Mouse (Mus musculus) gastrocnemius, adult 8-10 months (tissue): Measurements from ENCODE around the gene Mbnl1. TPM values are rescaled to one million over a fixed set of nuclear protein-coding genes. Genes with fewer than 3 reads are reported as not detected.
A peak's percentile ranks its signal among the peaks of the same experiment; 100 is the strongest.

Source experiments
- DNase-seq, 2 experiments: peaks; one replicate each; pipeline ENCODE4 v3.0.0; 2022; ENCODE audit warnings: low spot score in 2 of 2
- total RNA-seq, 4 experiments: library from RNA; stranded (reverse); gene quantifications; 2 replicates each; pipeline ENCODE4 v1.2.4; 2022

Mbnl1 gene
- total RNA-seq, 4 experiments from 2014 or later = 579 to 697 (median 625) TPM

GRCm38 (mm10) chr3:60568171-60568684 lies 95.6 kb downstream of the Mbnl1 start:
- no peak for DNase-seq

- DNase-seq = no peak
Measured at GRCm38 (mm10) chr3:60568801-60569568, 96.4 kb downstream of the Mbnl1 start.

- no peak for DNase-seq
Measured at GRCm38 (mm10) chr3:60569781-60570180, 97.2 kb downstream of the Mbnl1 start.

GRCm38 (mm10) chr3:60570491-60571022 lies 97.9 kb downstream of the Mbnl1 start:
- DNase-seq = peak; percentile 42 to 44

- DNase-seq = no peak
Measured at GRCm38 (mm10) chr3:60571493-60571892, 98.9 kb downstream of the Mbnl1 start.

GRCm38 (mm10) chr3:60574199-60574598 lies 101.6 kb downstream of the Mbnl1 start:
- no peak for DNase-seq

- DNase-seq = no peak
Measured at GRCm38 (mm10) chr3:60574849-60575524, 102.4 kb downstream of the Mbnl1 start.

- DNase-seq = no peak
Measured at GRCm38 (mm10) chr3:60575945-60576344, 103.3 kb downstream of the Mbnl1 start.

GRCm38 (mm10) chr3:60576366-60577046 lies 103.9 kb downstream of the Mbnl1 start:
- DNase-seq = peak in 1 of 2 experiments; percentile 42

GRCm38 (mm10) chr3:60579880-60580279 lies 107.2 kb downstream of the Mbnl1 start:
- no peak for DNase-seq

- no peak for DNase-seq
Measured at GRCm38 (mm10) chr3:60580699-60581098, 108.1 kb downstream of the Mbnl1 start.

- DNase-seq = peak in 1 of 2 experiments; percentile 42
Measured at GRCm38 (mm10) chr3:60582154-60582553, 109.5 kb downstream of the Mbnl1 start.

- DNase-seq = no peak
Measured at GRCm38 (mm10) chr3:60582620-60583019, 110.0 kb downstream of the Mbnl1 start.

GRCm38 (mm10) chr3:60584704-60585103 lies 112.1 kb downstream of the Mbnl1 start:
- no peak for DNase-seq

GRCm38 (mm10) chr3:60586046-60586445 lies 113.4 kb downstream of the Mbnl1 start:
- no peak for DNase-seq

GRCm38 (mm10) chr3:60587149-60587548 lies 114.5 kb downstream of the Mbnl1 start:
- no peak for DNase-seq

- peak; percentile 40 to 52 for DNase-seq
Measured at GRCm38 (mm10) chr3:60589361-60589760, 116.7 kb downstream of the Mbnl1 start.

GRCm38 (mm10) chr3:60595606-60596005 lies 123.0 kb downstream of the Mbnl1 start:
- no peak for DNase-seq

GRCm38 (mm10) chr3:60596985-60597384 lies 124.4 kb downstream of the Mbnl1 start:
- no peak for DNase-seq

- peak; percentile 63 to 71 for DNase-seq
Measured at GRCm38 (mm10) chr3:60601686-60602085, 129.1 kb downstream of the Mbnl1 start.

GRCm38 (mm10) chr3:60602923-60603549 lies 130.4 kb downstream of the Mbnl1 start:
- DNase-seq = no peak
